Mouse (Mus musculus) CH12.LX (cell line): Measurements from ENCODE around the gene Mvb12b.

Experiments
- CHD1 ChIP-seq: IDR thresholded peaks from 2 replicates; pipeline ENCODE4 v1.6.1; 2012; ENCODE audit warnings: low read depth, low read length, improper control_type of control experiment, inconsistent platforms
- CTCF ChIP-seq, 2 experiments: IDR thresholded peaks in 1 of 2; conservative IDR thresholded peaks in 1 of 2; 2 replicates each; pipeline ENCODE4 v1.5.1; 2011 to 2012; ENCODE audit warnings: low read depth in 2 of 2, low read length in 2 of 2, improper control_type of control experiment in 1 of 2, inconsistent platforms in 1 of 2, mild to moderate bottlenecking in 1 of 2, moderate library complexity in 1 of 2
- EP300 ChIP-seq: IDR thresholded peaks from 2 replicates; pipeline ENCODE4 v1.6.1; 2011; ENCODE audit warnings: low read length, improper control_type of control experiment
- JUN ChIP-seq: IDR thresholded peaks from 2 replicates; pipeline ENCODE4 v1.6.1; 2011; ENCODE audit warnings: low read depth, mild to moderate bottlenecking, low read length, improper control_type of control experiment, moderate library complexity; ENCODE audit not compliant: insufficient read depth
- POLR2A ChIP-seq: IDR thresholded peaks from 2 replicates; pipeline ENCODE4 v1.6.1; 2011; ENCODE audit warnings: low read depth, mild to moderate bottlenecking, improper control_type of control experiment, low read length

- TF ChIP-seq CTCF (conservative IDR thresholded peaks at IDR 0.05 in 1 of 2, IDR thresholded peaks at IDR 0.05 in 1 of 2; ENCODE audit: low read depth in 2 of 2, low read length in 2 of 2), result no peak
- TF ChIP-seq EP300, result no peak
- no peak for TF ChIP-seq JUN
- TF ChIP-seq POLR2A, result no peak
- no peak for TF ChIP-seq CHD1
These were observed 172.8 kb downstream of the Mvb12b start for GRCm38 (mm10) chr2:33714932-33715331.
